Mouse (Mus musculus) right cerebral cortex, postnatal 4 days (tissue): ENCODE results near the gene Tpk1.
A peak's percentile ranks its signal among the peaks of the same experiment; 100 is the strongest.
"Not testable (repeated sequence)": the region's sequence is repeated elsewhere in the genome, so short reads cannot be mapped to it uniquely, and the experiment has no call there.

ENCODE experiments used
- DNase-seq: peaks from one replicate; pipeline ENCODE4 v3.0.0-alpha.2; 2022

The Tpk1 gene

DNA sequence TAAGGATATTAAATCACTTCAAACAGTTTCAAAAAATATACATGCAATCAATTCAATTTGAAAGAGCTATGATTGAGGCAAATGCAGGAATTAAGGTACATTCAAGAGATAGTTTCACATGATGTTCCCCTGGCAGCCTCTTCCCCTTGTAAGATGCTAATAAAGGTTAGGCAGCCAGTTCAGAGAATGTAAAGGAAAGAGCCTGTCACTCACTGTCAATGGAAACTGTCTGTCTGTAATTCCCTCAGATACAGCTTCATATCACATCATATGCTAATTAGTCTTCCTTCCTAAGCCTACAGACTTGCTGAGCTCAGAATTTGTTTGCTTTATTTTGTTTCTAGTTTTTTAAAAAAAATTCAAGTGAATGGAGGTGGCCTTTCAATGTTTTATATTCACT, 147.7 kb downstream of the Tpk1 start:
- DNase-seq, result no peak

DNA sequence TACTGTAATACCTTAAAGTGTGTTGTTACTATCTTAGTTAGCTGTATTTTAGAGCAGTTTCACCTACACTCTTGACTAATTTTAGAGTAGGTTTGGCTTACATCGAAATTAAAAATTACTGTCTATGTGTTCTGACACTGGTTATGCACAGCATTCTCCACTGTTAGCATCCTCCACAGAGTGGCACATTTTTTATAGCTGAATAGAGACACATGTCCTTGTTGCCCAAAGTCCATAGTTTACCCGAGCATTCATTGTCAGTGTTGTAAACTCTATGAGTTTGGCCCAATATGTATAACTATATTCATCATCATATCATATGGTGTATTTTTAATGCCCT, 148.8 kb downstream of the Tpk1 start:
- DNase-seq, result no peak

DNA sequence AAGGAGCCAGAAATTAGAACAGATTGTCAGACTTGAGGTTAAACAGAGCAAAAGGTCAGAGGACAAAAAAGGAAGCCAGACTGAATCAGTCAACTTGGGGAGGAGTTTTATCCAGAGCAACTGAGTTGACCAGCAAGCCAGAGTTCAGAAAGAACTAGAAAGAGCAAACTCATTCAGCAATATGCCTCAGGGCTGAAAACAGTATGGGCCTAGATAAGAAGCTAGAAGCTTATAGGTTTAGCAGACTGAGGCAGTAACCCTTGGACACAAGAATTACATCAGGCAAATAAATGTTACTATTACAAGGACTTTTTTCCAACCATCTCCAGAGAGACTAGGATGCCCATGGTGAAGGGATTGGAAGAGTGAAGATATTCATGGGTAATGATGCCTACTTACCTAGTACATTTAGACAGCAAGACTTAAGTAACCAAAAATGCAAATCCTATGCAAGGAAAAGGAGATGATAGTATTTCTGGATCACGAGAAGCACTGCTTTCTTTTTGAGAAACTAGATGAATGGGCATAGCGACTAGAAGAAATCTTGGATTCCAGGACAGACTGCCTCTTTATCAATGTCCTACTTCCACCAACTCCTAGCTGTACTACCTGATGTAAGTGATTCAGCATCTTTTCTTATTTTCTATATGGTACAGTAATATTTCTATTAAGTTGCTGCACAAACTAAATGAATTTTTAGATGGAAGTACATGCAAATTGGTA, 149.3 kb downstream of the Tpk1 start:
- DNase-seq, result no peak

DNA sequence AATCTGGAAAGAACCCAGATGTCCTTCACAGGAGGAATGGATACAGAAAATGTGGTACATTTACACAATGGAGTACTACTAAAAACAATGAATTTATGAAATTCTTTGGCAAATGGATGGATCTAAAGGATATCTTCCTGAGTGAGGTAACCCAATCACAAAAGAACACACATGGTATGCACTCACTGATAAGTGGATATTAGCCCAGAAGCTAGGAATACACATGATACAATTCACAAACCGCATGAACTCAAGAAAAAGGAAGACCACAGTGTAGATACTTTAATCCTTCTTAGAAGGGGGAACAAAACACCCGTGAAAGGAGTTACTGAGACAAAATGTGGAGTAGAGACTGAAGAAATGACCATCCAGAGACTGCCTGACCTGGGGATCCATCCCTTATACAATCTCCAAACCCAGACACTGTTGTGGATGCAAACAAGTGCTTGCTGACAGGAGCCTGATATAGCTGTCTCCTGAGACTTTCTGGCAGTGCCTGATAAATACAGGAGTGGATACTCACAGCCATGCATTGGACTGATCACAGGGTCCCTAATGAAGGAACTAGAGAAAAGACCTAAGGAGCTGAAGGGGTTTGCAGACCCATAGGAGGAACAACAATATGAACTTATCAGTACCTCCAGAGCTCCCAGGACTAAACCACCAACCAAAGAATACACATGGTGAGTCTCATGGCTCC, 159.2 kb downstream of the Tpk1 start:
- not testable (repeated sequence) for DNase-seq

DNA sequence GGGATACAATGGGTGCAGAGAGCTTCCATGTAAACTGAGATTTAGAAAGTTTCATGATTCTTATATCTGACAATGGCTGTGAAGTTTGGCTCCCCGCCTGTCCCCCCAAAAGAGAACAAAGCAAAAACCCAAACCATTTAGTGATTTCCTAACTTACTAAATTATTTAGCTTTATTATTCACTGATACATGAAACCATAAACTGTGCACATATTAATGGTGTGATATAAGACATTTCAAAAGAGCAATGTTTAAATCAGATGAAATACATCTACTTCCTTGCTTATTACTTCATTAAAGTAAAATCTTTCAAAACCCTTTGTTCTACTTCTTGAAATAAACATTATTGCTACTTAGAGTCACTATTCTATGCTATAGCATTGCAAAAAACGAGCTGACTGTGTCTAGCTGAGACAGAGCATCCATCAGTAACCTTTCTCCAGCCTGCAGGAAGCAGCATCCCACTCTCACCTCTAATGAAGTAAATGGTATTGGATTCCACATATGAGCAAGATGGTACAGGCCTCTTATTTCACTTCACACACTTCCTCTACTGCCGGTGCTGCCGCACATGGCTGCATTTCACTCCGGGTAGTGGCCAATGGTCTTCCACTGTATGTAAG, 161.4 kb downstream of the Tpk1 start:
- DNase-seq, result no peak

DNA sequence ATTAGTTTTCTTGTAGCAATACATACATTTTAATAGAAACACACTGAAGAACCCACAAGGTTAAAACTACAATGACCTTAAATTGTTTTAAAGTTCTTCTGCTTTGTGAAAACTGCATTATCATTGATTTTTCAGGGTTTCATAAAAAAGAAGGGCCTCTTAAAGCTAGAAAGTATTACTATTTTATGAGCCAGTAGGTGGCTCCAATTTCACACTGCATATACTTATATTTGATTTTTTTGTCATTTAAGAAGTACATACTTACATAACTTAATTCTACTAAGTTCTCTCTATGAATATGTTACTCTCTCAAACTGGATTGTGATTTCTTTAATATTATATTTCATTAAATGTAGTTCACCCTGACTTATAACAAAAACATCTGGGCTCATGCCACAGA, 173.7 kb downstream of the Tpk1 start:
- no peak for DNase-seq

DNA sequence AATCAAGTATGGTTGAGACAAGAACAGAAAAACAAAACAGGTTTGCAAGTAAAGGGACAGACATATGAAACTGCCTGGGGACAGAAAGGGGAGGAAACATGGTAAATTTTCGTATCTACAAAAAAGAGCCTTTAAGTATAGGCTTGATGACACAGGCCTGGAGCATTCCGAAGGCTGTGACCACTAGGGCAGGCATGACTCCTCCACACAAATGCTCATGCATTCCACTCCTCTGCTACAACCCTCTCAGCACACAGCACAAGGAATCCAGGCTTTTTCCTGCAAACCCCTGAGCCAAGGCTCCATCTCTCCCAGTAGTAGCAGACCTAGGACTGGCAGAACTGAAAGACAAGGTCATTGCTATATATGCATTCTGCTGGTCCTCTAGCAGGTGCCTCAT, 179.4 kb downstream of the Tpk1 start:
- no peak for DNase-seq

DNA sequence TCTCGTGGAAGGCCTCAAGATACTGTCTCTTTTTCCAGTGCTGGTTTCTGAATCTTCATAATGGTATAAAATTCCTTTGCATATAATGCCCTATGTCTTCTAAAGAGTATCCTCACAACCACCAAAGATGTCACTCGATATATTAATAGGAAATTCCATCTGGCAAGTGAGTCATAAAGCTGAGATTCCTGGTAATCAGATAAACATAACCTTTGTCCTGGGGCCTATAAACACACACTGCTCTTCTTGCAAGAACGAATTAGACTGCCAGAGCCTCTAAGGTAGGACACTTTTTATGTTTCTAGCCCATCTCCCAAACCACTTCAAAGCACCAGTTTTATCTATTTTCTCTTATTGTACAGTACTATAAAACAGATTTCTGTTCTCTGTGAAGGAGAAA, 185.4 kb downstream of the Tpk1 start:
- no peak for DNase-seq

DNA sequence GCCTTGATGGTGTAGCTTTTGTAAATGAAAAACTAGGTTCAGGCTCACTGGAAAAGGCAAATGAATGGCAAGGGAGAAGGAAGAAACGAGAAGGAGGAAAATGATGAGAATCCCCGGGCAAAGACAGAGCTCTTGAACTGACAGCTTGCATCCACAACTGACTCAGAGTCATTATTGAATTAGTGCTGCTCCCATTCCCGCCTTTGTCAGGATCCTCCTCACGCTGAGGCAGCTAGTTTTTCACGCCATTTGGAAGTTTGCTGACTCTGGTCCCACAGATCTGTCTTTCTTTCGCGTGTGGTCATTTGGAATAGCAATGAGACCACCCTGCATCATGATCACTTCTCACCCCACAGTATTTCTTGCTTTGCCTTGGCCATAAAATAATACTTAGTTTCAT, 187.3 kb downstream of the Tpk1 start:
- DNase-seq, result no peak

DNA sequence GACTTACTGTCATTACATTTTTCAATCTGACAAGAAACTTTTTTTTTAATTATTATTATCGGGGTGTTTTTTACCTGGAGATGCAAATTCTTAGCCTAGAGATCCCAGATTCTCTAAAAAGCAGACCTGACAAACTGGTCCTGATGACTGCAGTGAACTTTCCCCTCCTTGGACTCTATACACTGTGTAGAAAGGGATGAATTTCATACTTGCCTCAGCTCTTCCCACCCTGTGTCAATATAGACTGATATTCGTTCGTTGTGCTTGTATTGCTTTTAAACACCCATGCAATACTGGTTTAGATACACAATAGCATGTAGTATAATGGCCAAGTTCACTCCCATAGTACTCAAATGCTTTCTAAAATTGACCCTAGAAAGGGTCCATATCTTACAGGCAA, 189.7 kb downstream of the Tpk1 start:
- DNase-seq, result no peak

DNA sequence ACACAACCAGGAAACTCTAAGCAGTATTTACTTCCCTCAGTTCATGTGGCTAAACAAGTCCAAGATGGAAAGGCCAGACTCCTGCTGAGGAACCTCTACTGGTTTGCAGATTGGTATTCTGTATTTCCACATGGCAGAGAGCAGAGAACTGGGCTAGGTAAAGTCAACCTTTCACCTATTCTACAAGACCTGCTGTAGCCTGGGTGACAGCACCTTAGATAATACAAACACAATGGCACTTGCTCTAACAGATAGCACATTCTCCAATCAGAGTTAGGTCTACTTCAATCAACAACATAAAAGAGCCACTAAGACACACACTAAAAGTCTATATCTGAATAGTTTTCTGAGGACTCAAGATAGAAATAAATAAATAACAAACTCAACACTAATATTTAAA, 190.2 kb downstream of the Tpk1 start:
- no peak for DNase-seq

DNA sequence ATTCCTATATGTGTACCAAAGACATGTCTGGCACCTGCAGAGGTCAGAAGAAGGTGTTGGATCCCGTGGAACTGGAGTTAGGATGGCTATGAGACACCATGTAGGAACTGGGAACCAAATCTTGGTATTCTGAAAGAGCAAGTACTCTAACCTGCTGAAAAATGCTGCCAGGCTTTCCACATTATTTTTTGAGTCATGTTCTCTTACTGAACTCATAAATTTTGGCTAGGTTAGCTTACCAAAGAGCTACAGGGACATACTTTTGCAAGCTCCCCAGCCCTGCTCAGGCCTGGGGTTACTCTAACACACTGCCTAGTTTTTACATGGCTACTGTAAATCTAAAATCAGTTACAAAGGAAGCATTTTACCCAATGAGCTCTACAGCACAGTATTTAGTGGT, 194.5 kb downstream of the Tpk1 start:
- no peak for DNase-seq

DNA sequence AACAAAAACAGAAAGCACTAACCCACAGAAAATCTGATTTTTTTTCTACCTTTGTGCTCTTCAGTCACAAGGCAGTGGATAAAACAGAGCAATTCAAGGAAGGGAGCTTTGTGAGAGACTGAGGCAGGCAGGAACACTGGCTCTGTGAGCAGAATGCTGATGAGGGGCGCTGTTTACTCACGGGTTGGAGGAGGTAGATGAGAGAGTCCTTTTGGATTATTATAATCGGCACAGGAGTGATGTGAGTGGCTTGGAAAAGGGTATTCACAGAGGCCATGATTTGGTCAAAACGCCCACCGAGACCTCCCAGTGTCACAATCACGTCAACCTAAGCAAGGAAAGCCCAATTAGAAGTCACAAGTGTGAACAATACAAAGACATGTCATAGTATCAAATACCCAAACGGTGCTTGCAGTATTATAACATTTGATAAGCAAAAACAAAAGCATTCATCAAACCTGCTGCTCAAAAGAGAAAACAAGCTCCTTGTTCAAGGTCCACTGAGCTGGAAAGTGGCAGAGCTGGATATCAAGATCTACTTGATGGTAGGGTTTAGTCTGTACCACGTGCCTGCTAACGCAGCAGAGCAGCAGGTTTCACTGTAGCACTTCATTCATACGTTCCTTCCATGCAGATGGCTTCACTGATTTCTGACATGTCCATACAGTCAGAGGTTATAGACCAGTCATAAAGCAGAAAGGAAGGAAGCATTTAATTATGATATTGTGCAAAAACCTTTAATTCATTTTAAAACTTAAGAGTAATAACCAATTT, 197.1 kb downstream of the Tpk1 start:
- no peak for DNase-seq

DNA sequence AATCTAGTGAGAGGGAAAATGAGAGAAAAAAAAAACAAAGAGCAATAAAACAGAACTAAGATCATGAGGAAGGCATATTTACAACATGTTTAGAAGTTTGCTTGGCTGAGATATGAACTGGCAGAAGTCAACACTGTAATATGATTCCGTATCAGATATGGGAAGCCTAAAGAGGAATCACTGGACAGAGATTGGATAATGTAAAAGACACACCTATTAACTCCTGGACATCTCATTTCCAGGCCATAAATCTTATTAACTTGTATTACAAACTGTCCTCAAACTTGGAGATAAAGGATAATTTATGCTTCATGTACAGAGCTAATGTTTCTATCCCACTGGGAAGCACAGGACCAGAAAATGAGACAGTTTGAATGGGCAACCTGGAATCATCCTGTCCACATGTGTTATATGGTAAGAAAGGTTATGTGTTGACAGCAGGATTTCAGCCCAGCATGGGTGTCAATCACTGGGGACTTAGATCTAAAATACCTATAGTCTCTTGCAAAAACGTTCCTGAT, 203.2 kb downstream of the Tpk1 start:
- no peak for DNase-seq

DNA sequence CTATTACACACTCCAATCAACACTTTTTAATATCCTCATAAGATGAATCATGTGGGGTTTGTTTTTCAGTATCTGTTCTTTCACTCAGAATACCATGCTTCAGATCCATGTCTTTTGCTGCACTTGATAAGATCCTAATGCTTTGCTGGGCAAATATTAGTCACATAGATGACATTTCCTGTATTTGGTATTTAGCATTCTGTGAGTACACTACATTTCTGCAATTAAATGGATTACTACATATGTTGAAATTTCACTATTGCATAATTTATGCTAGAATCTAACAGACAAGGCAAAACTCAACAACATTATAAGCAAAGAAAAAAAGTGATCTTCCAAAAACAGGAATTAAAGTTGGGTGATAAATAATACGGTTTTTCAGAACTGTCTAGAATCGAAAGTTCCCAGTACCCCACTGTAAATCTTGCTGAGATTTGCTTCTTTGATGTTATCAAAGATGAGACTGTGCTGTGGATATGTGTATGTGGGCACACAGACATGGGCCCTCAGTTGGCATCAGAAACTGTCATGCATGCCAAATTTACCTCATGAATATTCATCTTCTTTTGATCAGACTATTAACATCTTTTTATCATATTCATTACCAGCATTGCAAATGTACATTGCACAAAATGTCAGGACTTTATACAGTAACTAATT, 203.8 kb downstream of the Tpk1 start:
- no peak for DNase-seq

DNA sequence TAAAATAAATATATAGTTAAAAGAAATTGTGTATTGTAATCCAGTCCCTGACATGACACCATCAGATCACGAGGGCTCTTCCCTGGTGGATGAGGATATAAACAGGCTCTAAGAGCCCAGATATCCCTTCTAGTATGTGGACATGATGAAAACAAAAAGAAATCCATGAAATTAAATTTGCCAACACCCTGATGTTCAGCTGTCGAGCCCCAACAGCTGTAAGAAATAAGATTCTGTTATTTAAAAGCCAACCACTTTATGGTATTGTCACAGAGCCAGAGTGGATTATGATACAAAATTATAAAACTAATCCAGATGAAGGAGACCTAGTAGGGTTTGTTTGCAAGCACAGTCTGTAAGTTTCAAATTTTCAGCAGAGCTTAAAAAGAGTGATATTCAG, 207.0 kb downstream of the Tpk1 start:
- DNase-seq, result no peak

DNA sequence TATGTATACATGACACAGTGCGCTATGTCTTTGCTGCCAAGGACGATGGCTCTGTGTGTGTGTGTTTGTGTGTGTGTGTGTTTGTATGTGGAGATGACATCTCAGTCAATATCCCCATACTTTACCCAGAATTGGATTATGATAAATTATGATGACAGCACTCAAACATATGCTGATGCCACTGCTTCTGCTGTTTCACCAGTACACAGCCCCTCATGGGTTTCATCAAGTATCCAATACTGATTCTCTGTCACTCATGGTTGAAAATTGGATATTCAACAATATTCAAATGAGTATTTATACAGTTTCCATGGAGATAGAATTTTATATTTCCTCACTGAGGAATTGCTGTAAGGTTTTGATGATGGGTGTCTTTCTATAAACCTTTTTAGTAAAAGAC, 208.1 kb downstream of the Tpk1 start:
- DNase-seq, result no peak

DNA sequence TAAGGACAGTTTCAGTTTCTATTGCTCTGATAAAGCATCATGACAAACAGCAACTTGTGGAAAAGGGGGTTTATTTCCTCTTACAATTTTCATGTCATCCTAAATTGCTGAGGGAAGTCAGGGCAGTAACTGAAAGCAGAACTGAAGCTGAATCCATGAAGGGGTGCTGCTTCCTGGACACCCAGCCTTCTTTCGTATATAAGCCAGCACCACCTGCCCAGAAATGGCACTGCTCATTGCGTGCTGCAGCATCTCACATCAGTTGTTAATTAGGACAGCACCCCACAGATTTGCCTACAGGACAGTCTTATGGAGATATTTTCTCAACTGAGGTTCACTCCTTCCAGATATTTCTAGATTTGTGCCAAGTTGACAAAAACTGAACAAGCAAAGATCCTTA, 216.6 kb downstream of the Tpk1 start:
- DNase-seq, result no peak

DNA sequence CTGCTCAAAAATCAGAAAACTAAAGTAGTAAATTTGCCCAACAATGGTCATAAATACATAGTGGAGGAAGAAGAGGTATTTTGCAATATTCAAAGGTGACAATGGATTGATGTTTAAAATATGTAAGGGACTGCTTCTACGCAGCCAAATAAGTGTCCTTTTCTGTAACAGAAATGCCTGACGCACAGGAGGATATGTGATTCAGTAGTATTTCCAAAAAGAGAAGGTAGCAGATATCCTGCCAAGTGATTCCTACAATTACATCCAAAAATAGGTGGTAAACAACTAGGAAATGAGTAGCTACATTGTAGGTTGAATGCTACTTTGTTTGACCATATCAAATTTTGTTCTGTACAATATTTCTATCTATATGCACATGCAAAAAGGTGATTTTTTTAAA, 220.2 kb downstream of the Tpk1 start:
- no peak for DNase-seq

DNA sequence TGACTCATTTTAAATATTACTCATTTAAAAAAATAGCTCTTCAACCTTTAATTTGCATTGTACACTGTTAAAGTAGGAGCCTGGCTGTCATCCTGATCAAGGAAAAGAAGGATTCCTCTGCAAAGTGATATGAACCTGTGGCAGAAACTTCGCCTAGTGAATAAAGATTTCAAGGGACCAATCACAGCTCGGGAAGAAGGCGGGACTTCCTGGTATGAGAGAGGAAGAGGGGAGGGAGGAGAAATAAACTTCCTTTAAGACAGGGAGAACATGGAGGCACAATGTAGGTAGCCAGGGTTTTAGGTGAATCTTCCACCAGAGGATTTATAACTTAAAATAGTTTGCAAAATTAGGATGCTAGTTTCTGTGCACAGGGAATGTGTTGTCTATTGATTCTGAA, 223.9 kb downstream of the Tpk1 start:
- DNase-seq, result no peak

DNA sequence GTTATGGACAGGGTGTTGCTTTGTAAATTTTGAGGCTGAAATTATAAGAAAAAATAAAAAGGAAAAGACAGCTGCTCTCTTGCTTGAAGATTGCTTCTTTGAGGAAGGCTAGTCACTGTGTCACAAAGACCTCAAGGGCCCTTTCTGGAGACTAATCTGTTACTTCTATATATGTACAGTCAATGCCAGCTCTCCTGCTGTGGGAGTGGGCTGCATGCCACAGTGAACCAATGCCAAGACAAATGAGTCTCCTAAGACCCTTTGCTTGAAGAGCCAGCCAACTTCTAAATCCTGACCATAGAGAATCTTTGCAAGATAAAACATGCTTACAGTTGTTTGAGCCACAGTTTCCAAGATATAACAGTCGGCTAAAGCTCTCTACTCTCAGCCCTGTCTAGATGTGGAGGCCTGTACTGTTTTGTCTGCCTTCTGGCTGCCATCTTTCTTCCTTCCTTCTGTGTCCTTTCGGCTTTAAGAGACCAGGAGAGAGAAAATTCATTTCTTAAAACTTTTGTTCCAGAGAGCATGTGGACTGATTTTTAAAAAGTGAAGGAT, 230.0 kb downstream of the Tpk1 start:
- peak; percentile 47 for DNase-seq

DNA sequence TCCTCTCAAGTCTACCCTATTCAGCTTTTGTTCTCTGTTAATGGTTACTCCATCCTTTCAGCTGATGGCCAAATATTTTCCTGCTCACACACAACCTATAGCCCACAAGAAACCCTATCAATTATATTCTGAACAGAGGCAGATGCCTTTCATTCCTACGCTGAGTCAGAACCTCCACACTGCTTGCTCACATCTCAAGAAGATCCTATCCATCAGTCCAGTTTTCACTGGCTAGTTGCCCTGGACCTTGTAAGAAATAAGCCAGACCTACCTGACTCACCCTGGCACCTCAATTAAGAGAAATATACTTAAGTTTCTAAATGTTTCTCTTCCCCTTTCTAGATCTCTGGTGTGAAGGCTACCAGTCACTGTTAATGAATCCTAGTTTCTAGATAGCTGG, 231.7 kb downstream of the Tpk1 start:
- DNase-seq, result no peak

DNA sequence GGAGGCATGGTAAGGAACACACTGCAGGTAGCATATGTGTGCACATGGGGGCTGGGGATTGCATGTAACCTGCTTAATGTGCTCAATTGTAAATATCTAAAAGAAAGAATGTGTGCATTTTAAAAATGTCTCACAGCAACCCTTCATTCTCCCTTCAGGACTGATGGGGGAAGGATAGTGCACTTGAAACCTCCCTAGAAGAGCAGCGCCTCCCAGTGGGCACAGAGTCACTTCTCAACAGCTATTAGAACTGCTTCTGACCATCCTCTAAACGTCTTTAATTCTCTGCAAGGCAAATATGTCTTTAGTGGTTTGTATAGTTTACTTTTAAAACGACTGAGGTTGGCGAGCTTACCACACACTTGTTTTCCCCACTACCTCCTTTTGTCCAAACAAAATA, 241.1 kb downstream of the Tpk1 start:
- no peak for DNase-seq
